Mouse (Mus musculus): ENCODE data around the gene BC030870. TPM values are rescaled to one million over a fixed set of nuclear protein-coding genes. Genes with fewer than 3 reads are reported as not detected.

BC030870 gene
- polyA plus RNA-seq, 1 experiment = not detected

DNA sequence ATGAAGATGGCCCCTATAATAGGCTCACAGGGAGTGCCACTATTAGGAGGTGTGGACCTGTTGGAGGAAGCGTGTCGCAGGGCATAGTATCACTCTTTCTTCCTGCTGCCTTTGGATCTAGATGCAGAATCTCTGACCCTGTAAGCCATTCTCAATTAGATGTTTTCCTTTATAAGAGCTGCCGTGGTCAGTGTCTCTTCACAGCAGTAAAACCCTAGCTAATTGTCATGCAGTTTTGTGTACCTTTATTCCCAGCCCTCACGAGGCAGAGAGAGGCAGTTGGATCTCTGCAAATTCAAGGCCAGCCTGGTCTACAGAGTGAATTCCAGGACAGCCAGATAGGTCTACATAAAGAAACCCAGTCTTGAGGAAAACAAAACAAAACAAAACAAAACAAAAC, 67.2 kb downstream of the BC030870 start:
- TF ChIP-seq CTCF (IDR thresholded peaks at IDR 0.05; ENCODE audit: extremely low read depth, insufficient read depth, low read length) (no peak), POLR2A (IDR thresholded peaks at IDR 0.05; ENCODE audit: extremely low read depth, insufficient read depth, low read length) (no peak)
- Histone ChIP-seq H3K4me3 (ENCODE audit: insufficient read depth, low read length) (no peak overlapping the region), H3K4me1 (ENCODE audit: control insufficient read depth, insufficient read depth, low read length) (no peaks in the 10 kb centered on the region), H3K27ac (ENCODE audit: insufficient read depth, low read length) (no peak overlapping the region)

DNA sequence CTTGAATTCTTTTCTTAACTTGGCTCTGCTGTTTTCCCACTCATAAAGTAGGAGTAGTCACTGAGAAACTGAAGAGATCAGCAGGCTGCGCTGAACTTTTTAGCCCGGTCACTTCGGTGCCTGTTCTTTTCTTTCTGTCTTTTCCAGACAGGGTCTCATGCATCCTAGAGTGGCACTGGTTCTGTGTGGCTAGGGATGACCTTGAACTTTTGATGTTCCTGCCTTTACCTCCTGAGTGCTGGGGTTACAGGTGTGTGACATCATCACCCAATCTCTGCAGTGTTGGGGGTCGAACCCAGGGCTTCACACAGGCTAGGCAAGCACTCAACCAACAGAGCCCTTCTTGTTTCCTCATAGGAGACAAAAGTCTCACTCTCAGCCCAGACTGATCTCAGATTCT, 72.6 kb downstream of the BC030870 start:
- no peak overlapping the region for H3K27ac ChIP-seq (ENCODE audit: insufficient read depth, low read length)
- TF ChIP-seq POLR2A (IDR thresholded peaks at IDR 0.05; ENCODE audit: extremely low read depth, insufficient read depth, low read length) (no peak), CTCF (IDR thresholded peaks at IDR 0.05; ENCODE audit: extremely low read depth, insufficient read depth, low read length) (no peak)
- H3K4me3 ChIP-seq (ENCODE audit: insufficient read depth, low read length) = no peak overlapping the region
- H3K4me1 ChIP-seq (ENCODE audit: control insufficient read depth, insufficient read depth, low read length) = no peaks in the 10 kb centered on the region

DNA sequence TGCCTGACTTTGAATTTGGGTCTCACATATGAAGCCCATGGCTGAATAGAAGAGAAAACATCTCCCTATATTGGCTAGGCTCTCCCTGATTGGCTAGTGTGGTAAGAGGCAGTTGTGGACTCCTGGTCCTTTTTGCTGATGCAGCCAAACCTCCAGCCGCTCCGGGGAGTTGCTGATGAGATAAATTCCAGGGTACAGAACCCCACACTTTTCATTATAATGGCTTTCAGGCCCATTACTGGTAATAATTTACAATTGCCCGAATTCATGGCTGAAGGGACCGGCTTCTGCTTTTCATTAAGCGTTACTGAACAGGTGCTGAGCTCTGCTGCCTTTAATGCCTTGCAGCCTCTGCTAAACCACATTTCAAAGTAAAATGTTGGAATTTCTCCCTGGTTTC, 75.4 kb downstream of the BC030870 start:
- H3K4me3 ChIP-seq (ENCODE audit: insufficient read depth, low read length) = no peak overlapping the region
- TF ChIP-seq POLR2A (IDR thresholded peaks at IDR 0.05; ENCODE audit: extremely low read depth, insufficient read depth, low read length) (no peak), CTCF (IDR thresholded peaks at IDR 0.05; ENCODE audit: extremely low read depth, insufficient read depth, low read length) (no peak)
- H3K4me1 ChIP-seq (ENCODE audit: control insufficient read depth, insufficient read depth, low read length) = no peaks in the 10 kb centered on the region
- H3K27ac ChIP-seq (ENCODE audit: insufficient read depth, low read length) = no peak overlapping the region

DNA sequence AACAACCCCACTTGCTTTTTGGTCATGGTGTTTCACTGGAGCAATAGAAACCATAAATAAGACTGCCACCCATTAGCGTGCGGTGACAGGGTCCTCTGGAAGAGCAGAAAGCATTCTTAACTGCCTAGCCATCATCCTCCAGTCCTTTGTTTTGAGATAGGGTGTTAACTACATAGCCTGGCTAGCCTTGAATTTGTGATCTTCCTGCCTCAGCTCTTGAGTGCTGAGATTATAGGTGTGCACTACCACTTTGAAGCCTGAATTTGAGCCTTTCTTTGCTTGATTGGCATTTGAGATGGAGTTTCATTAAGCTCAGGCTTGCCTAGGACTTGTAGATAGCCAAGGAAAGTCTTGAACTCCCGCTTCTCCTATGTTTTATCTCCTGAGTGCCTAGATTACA, 75.8 kb downstream of the BC030870 start:
- no peak for TF ChIP-seq POLR2A (IDR thresholded peaks at IDR 0.05; ENCODE audit: extremely low read depth, insufficient read depth, low read length)
- TF ChIP-seq CTCF (IDR thresholded peaks at IDR 0.05; ENCODE audit: extremely low read depth, insufficient read depth, low read length) = no peak
- no peak overlapping the region for H3K4me3 ChIP-seq (ENCODE audit: insufficient read depth, low read length)
- H3K4me1 ChIP-seq (ENCODE audit: control insufficient read depth, insufficient read depth, low read length) = no peaks in the 10 kb centered on the region
- no peak overlapping the region for H3K27ac ChIP-seq (ENCODE audit: insufficient read depth, low read length)

DNA sequence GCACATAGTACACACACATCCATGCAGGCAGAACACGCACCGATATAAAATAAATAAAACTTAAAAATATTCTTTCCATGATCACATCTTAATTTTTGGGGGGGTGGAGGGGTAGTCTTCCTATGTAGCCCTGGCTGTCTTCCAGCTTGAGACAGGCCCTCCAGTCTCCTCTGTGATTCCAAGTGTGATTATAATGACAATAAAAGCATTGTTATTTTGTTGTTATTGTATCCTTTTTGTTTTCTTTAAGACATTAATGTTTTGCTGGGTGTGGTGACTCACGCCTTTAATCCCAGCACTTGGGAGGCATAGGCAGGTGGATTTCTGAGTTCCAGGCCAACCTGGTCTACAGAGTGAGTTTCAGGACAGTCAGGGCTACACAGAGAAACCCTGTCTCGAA, 81.6 kb downstream of the BC030870 start:
- no peak overlapping the region for H3K27ac ChIP-seq (ENCODE audit: insufficient read depth, low read length)

DNA sequence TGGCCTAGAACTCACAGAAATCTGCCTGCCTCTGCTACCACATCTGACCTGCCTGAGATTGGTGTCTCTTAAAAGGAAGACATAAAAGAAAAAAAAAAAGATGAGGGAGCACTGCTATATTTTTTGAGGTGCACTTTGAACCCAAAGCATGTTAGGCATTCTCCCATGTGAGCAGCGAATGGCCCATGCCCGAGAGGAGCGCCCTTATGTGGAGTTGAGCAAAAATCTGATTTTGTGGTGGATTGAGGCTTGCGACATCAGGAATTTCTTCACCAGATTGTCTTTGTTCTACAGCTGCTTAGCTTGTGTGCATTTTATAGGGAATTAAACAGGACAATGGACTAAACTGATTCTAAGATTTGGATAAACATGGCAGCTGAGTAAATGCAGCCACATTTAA, 82.2 kb downstream of the BC030870 start:
- Histone ChIP-seq H3K4me3 (ENCODE audit: insufficient read depth, low read length) (no peak overlapping the region), H3K4me1 (ENCODE audit: control insufficient read depth, insufficient read depth, low read length) (no peaks in the 10 kb centered on the region), H3K27ac (ENCODE audit: insufficient read depth, low read length) (no peak overlapping the region)
- TF ChIP-seq POLR2A (IDR thresholded peaks at IDR 0.05; ENCODE audit: extremely low read depth, insufficient read depth, low read length) (no peak), CTCF (IDR thresholded peaks at IDR 0.05; ENCODE audit: extremely low read depth, insufficient read depth, low read length) (no peak)

More for the DNA sequence above, 81.6 kb downstream of the BC030870 start:
- TF ChIP-seq CTCF (IDR thresholded peaks at IDR 0.05; ENCODE audit: extremely low read depth, insufficient read depth, low read length) (no peak), POLR2A (IDR thresholded peaks at IDR 0.05; ENCODE audit: extremely low read depth, insufficient read depth, low read length) (no peak)
- Histone ChIP-seq H3K4me3 (ENCODE audit: insufficient read depth, low read length) (no peak overlapping the region), H3K4me1 (ENCODE audit: control insufficient read depth, insufficient read depth, low read length) (no peaks in the 10 kb centered on the region)

DNA sequence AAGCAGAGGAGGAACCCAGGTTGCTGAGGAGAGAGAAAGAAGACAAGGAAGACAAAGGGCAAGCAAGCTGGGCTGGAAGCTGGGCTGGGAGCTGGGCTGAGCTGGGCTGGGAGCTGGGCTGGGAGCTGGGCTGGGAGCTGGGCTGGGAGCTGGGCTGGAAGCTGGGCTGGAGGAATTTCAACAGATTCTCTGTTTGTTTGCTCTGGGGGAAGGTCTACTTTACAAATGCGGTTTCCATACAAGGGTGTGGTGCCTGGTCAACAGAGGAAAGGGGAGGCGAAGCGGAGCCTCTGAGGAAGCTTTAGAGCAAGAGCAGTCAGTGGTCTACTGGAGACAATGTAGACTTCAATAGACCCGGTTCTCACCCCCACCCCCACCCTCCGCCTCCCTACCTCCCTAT, 82.8 kb downstream of the BC030870 start:
- TF ChIP-seq POLR2A (IDR thresholded peaks at IDR 0.05; ENCODE audit: extremely low read depth, insufficient read depth, low read length) (no peak), CTCF (IDR thresholded peaks at IDR 0.05; ENCODE audit: extremely low read depth, insufficient read depth, low read length) (no peak)
- Histone ChIP-seq H3K4me1 (ENCODE audit: control insufficient read depth, insufficient read depth, low read length) (no peaks in the 10 kb centered on the region), H3K4me3 (ENCODE audit: insufficient read depth, low read length) (no peak overlapping the region), H3K27ac (ENCODE audit: insufficient read depth, low read length) (no peak overlapping the region)

DNA sequence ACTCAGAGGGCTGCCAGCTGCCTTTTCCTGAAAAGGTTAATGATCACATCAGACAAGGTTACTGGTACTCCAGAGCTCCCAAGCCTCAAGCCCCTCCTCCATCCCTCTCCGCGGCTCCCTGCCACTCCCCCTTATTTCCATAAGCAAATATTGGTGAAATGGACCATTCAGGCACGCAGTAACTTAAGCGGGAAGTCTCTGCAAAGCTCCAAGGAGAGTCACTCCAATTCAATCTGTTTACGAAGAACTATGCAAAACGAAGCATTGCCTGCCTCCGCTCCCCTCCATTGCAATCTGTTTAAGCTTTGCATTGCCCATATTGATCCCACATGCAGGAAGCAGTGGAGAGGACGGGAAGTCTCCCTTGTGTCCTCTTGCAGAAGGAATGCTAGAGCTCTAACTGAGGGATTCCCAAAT, 92.2 kb downstream of the BC030870 start, which contains the start of gene Apela:
Gene Apela (minus strand): TSS at position 220 of the 417 bp plus-strand sequence.
- H3K4me1 ChIP-seq (ENCODE audit: control insufficient read depth, insufficient read depth, low read length) = no peaks in the 10 kb centered on the region
- TF ChIP-seq CTCF (IDR thresholded peaks at IDR 0.05; ENCODE audit: extremely low read depth, insufficient read depth, low read length) (no peak), POLR2A (IDR thresholded peaks at IDR 0.05; ENCODE audit: extremely low read depth, insufficient read depth, low read length) (no peak)
- no peak within 1 kb of the TSS for H3K4me3 ChIP-seq (ENCODE audit: insufficient read depth, low read length)
- H3K27ac ChIP-seq (ENCODE audit: insufficient read depth, low read length) = no peak within 1 kb of the TSS

Other genes starting within 250 kb of the BC030870 start
- 31.7 and 36.8 TPM in 2 replicates for gene Tmem192, start 182.4 kb downstream of the BC030870 start, polyA plus RNA-seq (2012; rRNA removed)
- not detected in 2 replicates for gene Trim75, start 141.7 kb downstream of the BC030870 start, polyA plus RNA-seq (2012; rRNA removed)
- 0.13 TPM in 1 of 2 replicates, not detected in the other for gene Trim61, start 111.0 kb downstream of the BC030870 start, polyA plus RNA-seq (2012; rRNA removed)
- not detected in 2 replicates for gene Trim60, start 111.0 kb downstream of the BC030870 start, polyA plus RNA-seq (2012; rRNA removed)
- not detected in 2 replicates for gene Apela, start 92.2 kb downstream of the BC030870 start, polyA plus RNA-seq (2012; rRNA removed)
- gene Gm10663, start 54.5 kb downstream of the BC030870 start, polyA plus RNA-seq (2012; rRNA removed) = not detected in 2 replicates

Measured in cortical plate, adult 2 months (tissue).